Mouse (Mus musculus) lung, adult 18-20 months (tissue): ENCODE data around the gene Cst9.

Source experiments
- DNase-seq, 2 experiments: peaks; one replicate each; pipeline ENCODE4 v3.0.0; 2022; ENCODE audit warnings: mixed read lengths in 2 of 2

Cst9 gene

GRCm38 (mm10) chr2:148877016-148877770 lies 42.2 kb downstream of the Cst9 start:
- DNase-seq, result peak; percentile 31 to 47

- no peak for DNase-seq
Observed at GRCm38 (mm10) chr2:148878641-148879130, 43.7 kb downstream of the Cst9 start.

GRCm38 (mm10) chr2:148879199-148879598 lies 44.3 kb downstream of the Cst9 start:
- DNase-seq, result peak; percentile 38 to 46

GRCm38 (mm10) chr2:148884738-148885137 lies 49.8 kb downstream of the Cst9 start:
- DNase-seq, result no peak
